Mouse (Mus musculus): ENCODE data around the gene Jchain.

GRCm38 (mm10) chr5:88534697-88535096 lies 7.0 kb upstream of the Jchain start:
- no peak for TF ChIP-seq CTCF (IDR thresholded peaks at IDR 0.05; ENCODE audit: low read depth)
- no peak for TF ChIP-seq EP300 (optimal IDR thresholded peaks at IDR 0.05)

Data from stomach, postnatal 0 days (tissue).